ENCODE assay signal across 34 mouse cellular contexts in genomic region chr10:95843878-95844277, GRCm38 (mm10). TPM values are rescaled to one million over a fixed set of nuclear protein-coding genes. Genes with fewer than 3 reads are reported as not detected.
A peak's percentile ranks its signal among the peaks of the same experiment; 100 is the strongest.
DNase-seq lines count a peak whose midpoint lies in the region; ATAC-seq and TF ChIP-seq lines count a peak whose summit lies in the region.
"Had no signal": no experiment of that assay in that cellular context is flagged by ENCODE, and none has a peak within 500 bp of the region (broad histone marks: within the 10 kb centered on the region; RNA-seq: fewer than 3 reads in every experiment).

No protein-coding gene starts in this region.

- no peak overlapping the region for H3K9ac ChIP-seq in kidney, embryonic 16.5 days (replicated peaks; ENCODE audit: low read length)
- H3K9ac ChIP-seq in hindbrain, embryonic 14.5 days: no peak overlapping the region
- H3K9ac ChIP-seq in midbrain, embryonic 14.5 days (replicated peaks; ENCODE audit: low read length): no peak overlapping the region
- H3K9ac ChIP-seq: forebrain, embryonic 13.5 days; heart, embryonic 13.5 days; hindbrain, embryonic 15.5 days had no signal

- ATAC-seq in kidney, embryonic 16.5 days (ENCODE audit: low FRiP score, low TSS enrichment): no peak
- peak; percentile 84 for ATAC-seq in granulocyte monocyte progenitor cell, adult 5-6 weeks (replicated peaks; ENCODE audit: poor library complexity, severe bottlenecking)
- peak; percentile 73 for ATAC-seq in monocyte, adult 5-6 weeks (replicated peaks; ENCODE audit: insufficient number of reproducible peaks, low FRiP score, low TSS enrichment, poor library complexity, severe bottlenecking)
- ATAC-seq in hindbrain, embryonic 14.5 days (ENCODE audit: low FRiP score): no peak
- no peak for ATAC-seq in midbrain, embryonic 14.5 days (ENCODE audit: low FRiP score, low TSS enrichment)
- ATAC-seq: forebrain, embryonic 13.5 days; forebrain, embryonic 16.5 days had no signal

- no peak overlapping the region for H3K4me2 ChIP-seq in kidney, embryonic 16.5 days (replicated peaks; ENCODE audit: low read depth, low read length)
- H3K4me2 ChIP-seq in hindbrain, embryonic 14.5 days (replicated peaks): no peak overlapping the region
- no peak overlapping the region for H3K4me2 ChIP-seq in midbrain, embryonic 14.5 days (ENCODE audit: low read length)
- H3K4me2 ChIP-seq: forebrain, embryonic 13.5 days; heart, embryonic 13.5 days; hindbrain, embryonic 15.5 days had no signal

- H3K27ac ChIP-seq in kidney, adult 2 months (ENCODE audit: insufficient read depth, low read depth, low read length): peak overlapping the region; percentile 31; the same call in 1 of the 2 replicates
- H3K27ac ChIP-seq in kidney, embryonic 16.5 days (ENCODE audit: low read length): no peak overlapping the region
- H3K27ac ChIP-seq in hindbrain, embryonic 14.5 days: no peak overlapping the region
- no peak overlapping the region for H3K27ac ChIP-seq in midbrain, embryonic 14.5 days (replicated peaks; ENCODE audit: low read depth, low read length)
- H3K27ac ChIP-seq: forebrain, embryonic 10.5 days; forebrain, embryonic 13.5 days; heart, embryonic 10.5 days; heart, embryonic 13.5 days; hindbrain, embryonic 15.5 days had no signal

- H3K9me3 ChIP-seq in kidney, embryonic 16.5 days (ENCODE audit: low read length): no peaks in the 10 kb centered on the region
- H3K9me3 ChIP-seq in hindbrain, embryonic 14.5 days (ENCODE audit: control insufficient read depth, low read length): no peaks in the 10 kb centered on the region
- H3K9me3 ChIP-seq in midbrain, embryonic 14.5 days (ENCODE audit: control insufficient read depth, low read length): no peaks in the 10 kb centered on the region
- H3K9me3 ChIP-seq: forebrain, embryonic 10.5 days; forebrain, embryonic 13.5 days; heart, embryonic 10.5 days; heart, embryonic 13.5 days; hindbrain, embryonic 15.5 days had no signal

- H3K36me3 ChIP-seq in kidney, adult 2 months (ENCODE audit: control insufficient read depth, insufficient read depth, low read length): no peaks in the 10 kb centered on the region
- no peaks in the 10 kb centered on the region for H3K36me3 ChIP-seq in kidney, embryonic 16.5 days (ENCODE audit: insufficient read depth, low read length)
- H3K36me3 ChIP-seq in hindbrain, embryonic 14.5 days (replicated peaks; ENCODE audit: control insufficient read depth, insufficient read depth): no peaks in the 10 kb centered on the region
- no peaks in the 10 kb centered on the region for H3K36me3 ChIP-seq in midbrain, embryonic 14.5 days (ENCODE audit: control insufficient read depth, insufficient read depth, low read length)
- H3K36me3 ChIP-seq: forebrain, embryonic 10.5 days; heart, embryonic 10.5 days; heart, embryonic 13.5 days; hindbrain, embryonic 15.5 days had no signal

- no peak for TF ChIP-seq POLR2A in kidney, adult 2 months (IDR thresholded peaks at IDR 0.05; ENCODE audit: low read depth, low read length)

- 90% methylated on average over 1 of the region's 1 CpGs for WGBS in kidney, adult 2 months
- 91% methylated on average over 1 of the region's 1 CpGs for WGBS in kidney, embryonic 16.5 days
- 93% methylated on average over 1 of the region's 1 CpGs for WGBS in hindbrain, embryonic 14.5 days
- 86% methylated on average over 1 of the region's 1 CpGs for WGBS in midbrain, embryonic 14.5 days

- DNase-seq in kidney, adult 2 months: no peak
- peak; percentile 33 for DNase-seq in A20 (ENCODE audit: low read depth, low spot score)
- no peak for DNase-seq in frontal cortex, postnatal 14 days (ENCODE audit: low spot score in 2 of 2)
- no peak for DNase-seq in hindbrain, embryonic 14.5 days (ENCODE audit: low spot score)
- DNase-seq in midbrain, embryonic 14.5 days: no peak
- DNase-seq: adrenal gland, adult 8-10 months; adrenal gland, postnatal 25 days; cerebellum, adult 11-12 months; cerebellum, adult 8-10 months; cerebellum, postnatal 10 days; cerebellum, postnatal 36 days; gastrocnemius, postnatal 10 days; gastrocnemius, postnatal 36 days; heart, adult 18-20 months; heart, postnatal 14 days; heart, postnatal 4 days had no signal

- H3K4me1 ChIP-seq in kidney, adult 2 months (ENCODE audit: control insufficient read depth, insufficient read depth, low read length): peaks cover 4% of the 10 kb centered on the region; the same call in 1 of the 2 replicates
- peaks cover 6% of the 10 kb centered on the region; the same call in 1 of the 2 replicates for H3K4me1 ChIP-seq in kidney, embryonic 16.5 days (ENCODE audit: insufficient read depth, low read length)
- no peaks in the 10 kb centered on the region for H3K4me1 ChIP-seq in hindbrain, embryonic 14.5 days (replicated peaks; ENCODE audit: control insufficient read depth, insufficient read depth, low read length)
- H3K4me1 ChIP-seq in midbrain, embryonic 14.5 days (ENCODE audit: control insufficient read depth, insufficient read depth, low read length): no peaks in the 10 kb centered on the region
- H3K4me1 ChIP-seq: forebrain, embryonic 13.5 days; heart, embryonic 10.5 days; hindbrain, embryonic 15.5 days had no signal

- H3K4me3 ChIP-seq in kidney, adult 2 months (ENCODE audit: insufficient read depth, low read depth, low read length): no peak overlapping the region
- no peak overlapping the region for H3K4me3 ChIP-seq in kidney, embryonic 16.5 days (ENCODE audit: low read length)
- no peak overlapping the region for H3K4me3 ChIP-seq in hindbrain, embryonic 14.5 days (replicated peaks; ENCODE audit: low read length)
- no peak overlapping the region for H3K4me3 ChIP-seq in midbrain, embryonic 14.5 days (replicated peaks; ENCODE audit: low read depth, low read length)
- H3K4me3 ChIP-seq: forebrain, embryonic 10.5 days; forebrain, embryonic 13.5 days; heart, embryonic 10.5 days; heart, embryonic 13.5 days; hindbrain, embryonic 15.5 days had no signal

- no peak for TF ChIP-seq CTCF in kidney, adult 2 months (conservative IDR thresholded peaks at IDR 0.05; ENCODE audit: insufficient read depth, insufficient read length, low read depth, low read length)

- no peaks in the 10 kb centered on the region for H3K27me3 ChIP-seq in kidney, adult 2 months (replicated peaks; ENCODE audit: control insufficient read depth, insufficient read depth, low read length)
- H3K27me3 ChIP-seq in kidney, embryonic 16.5 days (ENCODE audit: insufficient read depth, low read length): no peaks in the 10 kb centered on the region
- H3K27me3 ChIP-seq in hindbrain, embryonic 14.5 days (ENCODE audit: control insufficient read depth, insufficient read depth, low read length): no peaks in the 10 kb centered on the region
- no peaks in the 10 kb centered on the region for H3K27me3 ChIP-seq in midbrain, embryonic 14.5 days (ENCODE audit: control insufficient read depth, insufficient read depth, low read length)
- H3K27me3 ChIP-seq: forebrain, embryonic 13.5 days; hindbrain, embryonic 15.5 days had no signal

RNA-seq across cellular contexts. Expression of gene Gm33543, which starts 1.1 kb away (rescaled TPM):
- 1.6 and 1.9 TPM in 2 replicates for polyA plus RNA-seq in kidney, adult 2 months (2012; rRNA removed)
- 0.19 and 0.28 TPM in 2 replicates for polyA plus RNA-seq in kidney, embryonic 16.5 days (2015; fragmentation: Nextera tagmentation; extraction: Ambion mirVana)
- not detected in 2 replicates for total RNA-seq in granulocyte monocyte progenitor cell, adult 5-6 weeks (2014; fragmentation: Nextera tagmentation)
- not detected in 2 replicates for total RNA-seq in granulocyte monocyte progenitor cell, adult 5-6 weeks (2017)
- not detected in 3 replicates for total RNA-seq in monocyte, adult 5-6 weeks (2017)
- not detected in 2 replicates for polyA plus RNA-seq in hindbrain, embryonic 14.5 days (2014; fragmentation: Nextera tagmentation; extraction: Ambion mirVana)
- not detected in 2 replicates for polyA plus RNA-seq in midbrain, embryonic 14.5 days (2014; fragmentation: Nextera tagmentation; extraction: Ambion mirVana)
- total RNA-seq: adrenal gland, adult 8-10 months; adrenal gland, postnatal 25 days; MEL had no signal
- polyA plus RNA-seq: brain, embryonic 14.5 days; C2C12; CD4-positive, CD25-positive, alpha-beta regulatory T cell, adult 4 months; embryonic facial prominence, embryonic 11.5 days; embryonic facial prominence, embryonic 14.5 days; forebrain, embryonic 10.5 days; forebrain, embryonic 13.5 days; forebrain, embryonic 16.5 days; heart, embryonic 10.5 days; heart, embryonic 13.5 days; heart, embryonic 16.5 days; hindbrain, embryonic 11.5 days; hindbrain, embryonic 15.5 days; intestine, embryonic 14.5 days had no signal

Comparison
In these comparisons a context has a peak if more than half of its experiments do, and no peak if none do; other contexts are left out.
1. ATAC-seq: peak in granulocyte monocyte progenitor cell, adult 5-6 weeks (single experiment) and monocyte, adult 5-6 weeks (single experiment); none in kidney, embryonic 16.5 days (single experiment), hindbrain, embryonic 14.5 days (single experiment) and midbrain, embryonic 14.5 days (single experiment).